Mouse (Mus musculus) cerebellum, adult 9-10 months (tissue): ENCODE measurements around the gene Fez1.

Experiments used
- DNase-seq: peaks from one replicate; pipeline ENCODE4 v3.0.0; 2022

Gene Fez1

GRCm38 (mm10) chr9:36898560-36898959 lies 76.9 kb downstream of the Fez1 start:
- no peak for DNase-seq

GRCm38 (mm10) chr9:36900464-36900863 lies 78.8 kb downstream of the Fez1 start:
- no peak for DNase-seq

GRCm38 (mm10) chr9:36905452-36905851 lies 83.8 kb downstream of the Fez1 start:
- no peak for DNase-seq

- DNase-seq = peak; percentile 86
These were observed 94.7 kb downstream of the Fez1 start for GRCm38 (mm10) chr9:36916362-36916761.

- no peak for DNase-seq
These were observed 95.3 kb downstream of the Fez1 start for GRCm38 (mm10) chr9:36916915-36917314.

- no peak for DNase-seq
These were observed 96.9 kb downstream of the Fez1 start for GRCm38 (mm10) chr9:36918582-36918981.

- no peak for DNase-seq
These were observed 97.8 kb downstream of the Fez1 start for GRCm38 (mm10) chr9:36919472-36919871.

- DNase-seq = no peak
These were observed 100.2 kb downstream of the Fez1 start for GRCm38 (mm10) chr9:36921718-36922415.

- no peak for DNase-seq
These were observed 102.1 kb downstream of the Fez1 start for GRCm38 (mm10) chr9:36923753-36924152.
